Mouse (Mus musculus) monocyte, adult 5-6 weeks (primary cell): ENCODE data around the gene Ifitm6. TPM values are rescaled to one million over a fixed set of nuclear protein-coding genes. Genes with fewer than 3 reads are reported as not detected.
"Not testable (repeated sequence)": the region's sequence is repeated elsewhere in the genome, so short reads cannot be mapped to it uniquely, and the experiment has no call there.

ENCODE experiments used
- ATAC-seq: fragments of 153-309, 156-312 bp; replicated peaks from 2 replicates; pipeline ENCODE4 v1.8.0; 2017; ENCODE audit warnings: mild to moderate bottlenecking; ENCODE audit not compliant: low TSS enrichment, insufficient number of reproducible peaks, severe bottlenecking, poor library complexity, low FRiP score
- total RNA-seq: library from RNA; stranded (forward); fragments of 200-1000, 200-491, 200-594 nt; gene quantifications from 3 replicates; pipeline ENCODE4 v1.2.3, GENCODE M21; 2017

The Ifitm6 gene
- total RNA-seq, 1 experiment from 2014 or later = 573 TPM

- ATAC-seq = no peak
Observed at GRCm38 (mm10) chr7:140987182-140988138, 30.3 kb downstream of the Ifitm6 start.

- ATAC-seq = no peak
Observed at GRCm38 (mm10) chr7:140982971-140983370, 34.8 kb downstream of the Ifitm6 start.

GRCm38 (mm10) chr7:140981704-140982103, 36.0 kb downstream of the Ifitm6 start:
- peak; percentile 91 for ATAC-seq

- ATAC-seq = peak; percentile 59; the same call in 1 of the 2 replicates
Observed at GRCm38 (mm10) chr7:140976720-140977119, 41.0 kb downstream of the Ifitm6 start.

GRCm38 (mm10) chr7:140975465-140975864, 42.3 kb downstream of the Ifitm6 start:
- no peak for ATAC-seq

GRCm38 (mm10) chr7:140974940-140975339, 42.8 kb downstream of the Ifitm6 start:
- no peak for ATAC-seq

GRCm38 (mm10) chr7:140973396-140974165, 44.1 kb downstream of the Ifitm6 start:
- no peak for ATAC-seq

GRCm38 (mm10) chr7:140971479-140972171, 46.1 kb downstream of the Ifitm6 start:
- no peak for ATAC-seq

- ATAC-seq = 0 out of 2 replicates have a peak, but pooled peaks have one; percentile 25
Observed at GRCm38 (mm10) chr7:140970931-140971330, 46.8 kb downstream of the Ifitm6 start.

GRCm38 (mm10) chr7:140968710-140969109, 49.0 kb downstream of the Ifitm6 start:
- not testable (repeated sequence) for ATAC-seq

- no peak for ATAC-seq
Observed at GRCm38 (mm10) chr7:140967862-140968591, 49.7 kb downstream of the Ifitm6 start.

- no peak for ATAC-seq
Observed at GRCm38 (mm10) chr7:140966921-140967320, 50.8 kb downstream of the Ifitm6 start, which contains the start of gene Ifitm1. TSS of gene Ifitm1 (plus strand) at chr7:140967221.

Other genes with a start within 250 kb of the Ifitm6 start
- not detected in 3 replicates for gene Syce1, start 230.1 kb downstream of the Ifitm6 start, total RNA-seq
- 0.29 TPM in 1 of 3 replicates, not detected in the others for gene Zfp941, start 195.7 kb downstream of the Ifitm6 start, total RNA-seq
- gene Urah, start 182.9 kb downstream of the Ifitm6 start, total RNA-seq = not detected in 3 replicates
- not detected in 3 replicates for gene Scgb1c1, start 172.4 kb downstream of the Ifitm6 start, total RNA-seq
- gene Odf3, start 170.1 kb downstream of the Ifitm6 start, total RNA-seq = not detected in 3 replicates
- gene Gm45785, start 161.6 kb downstream of the Ifitm6 start, total RNA-seq = 0.58 to 9.3 TPM in 2 of 3 replicates, not detected in the other
- gene Ric8a, start 161.0 kb downstream of the Ifitm6 start, total RNA-seq = 62.6 to 73.7 TPM (median 72.9 TPM) in 3 replicates
- 21.5 to 28.2 TPM (median 25.0 TPM) in 3 replicates for gene Bet1l, start 160.3 kb downstream of the Ifitm6 start, total RNA-seq
- gene Psmd13, start 136.0 kb downstream of the Ifitm6 start, total RNA-seq = 119 to 165 TPM (median 132 TPM) in 3 replicates
- gene Sirt3, start 135.6 kb downstream of the Ifitm6 start, total RNA-seq = 8.0 to 12.6 TPM (median 12.2 TPM) in 3 replicates
- gene Cox8b, start 117.5 kb downstream of the Ifitm6 start, total RNA-seq = not detected in 3 replicates
- 0.10 TPM in 1 of 3 replicates, not detected in the others for gene Nlrp6, start 97.0 kb downstream of the Ifitm6 start, total RNA-seq
- 10.6 to 14.2 TPM (median 13.8 TPM) in 3 replicates for gene Pgghg, start 76.5 kb downstream of the Ifitm6 start, total RNA-seq
- 2.4 TPM in 1 of 3 replicates, not detected in the others for gene Ifitm5, start 67.6 kb downstream of the Ifitm6 start, total RNA-seq
- not detected in 3 replicates for gene Gm45717, start 62.0 kb downstream of the Ifitm6 start, total RNA-seq
- gene Ifitm2, start 61.9 kb downstream of the Ifitm6 start, total RNA-seq = 203 to 367 TPM (median 305 TPM) in 3 replicates
- 38.2 to 83.6 TPM (median 70.9 TPM) in 3 replicates for gene Ifitm1, start 50.7 kb downstream of the Ifitm6 start, total RNA-seq
- 384 to 854 TPM (median 711 TPM) in 3 replicates for gene Ifitm3, start 7.2 kb downstream of the Ifitm6 start, total RNA-seq
- not detected in 3 replicates for gene Gm17387, start 11.2 kb upstream of the Ifitm6 start, total RNA-seq
- gene B4galnt4, start 43.2 kb upstream of the Ifitm6 start, total RNA-seq = 0.10 TPM in 1 of 3 replicates, not detected in the others
- 14.0 to 17.9 TPM (median 14.2 TPM) in 3 replicates for gene Pkp3, start 60.3 kb upstream of the Ifitm6 start, total RNA-seq
- gene Sigirr, start 82.6 kb upstream of the Ifitm6 start, total RNA-seq = 9.1 to 25.0 TPM (median 12.5 TPM) in 3 replicates
- not detected in 3 replicates for gene Ano9, start 99.9 kb upstream of the Ifitm6 start, total RNA-seq
- gene Ptdss2, start 104.5 kb upstream of the Ifitm6 start, total RNA-seq = 1.4 to 6.9 TPM (median 1.5 TPM) in 3 replicates
- gene Rnh1, start 154.9 kb upstream of the Ifitm6 start, total RNA-seq = 73.1 to 101 TPM (median 77.7 TPM) in 3 replicates
- gene Hras, start 176.1 kb upstream of the Ifitm6 start, total RNA-seq = 22.4 to 25.6 TPM (median 25.2 TPM) in 3 replicates
- gene Lrrc56, start 176.2 kb upstream of the Ifitm6 start, total RNA-seq = 2.1 to 2.8 TPM (median 2.1 TPM) in 3 replicates
- 1.6 TPM in 1 of 3 replicates, not detected in the others for gene Lmntd2, start 196.2 kb upstream of the Ifitm6 start, total RNA-seq
- gene Rassf7, start 197.9 kb upstream of the Ifitm6 start, total RNA-seq = 1.4 to 11.5 TPM (median 1.9 TPM) in 3 replicates
- gene Phrf1, start 210.9 kb upstream of the Ifitm6 start, total RNA-seq = 51.4 to 90.4 TPM (median 72.9 TPM) in 3 replicates
- 76.2 to 126 TPM (median 78.7 TPM) in 3 replicates for gene Irf7, start 248.6 kb upstream of the Ifitm6 start, total RNA-seq